Comparison of ENCODE assay signal across 20 mouse cellular contexts in genomic region chr3:41346863-41347262, GRCm38 (mm10).
"Had no signal": no experiment of that assay in that cellular context is flagged by ENCODE, and none has a peak within 500 bp of the region (broad histone marks: within the 10 kb centered on the region; RNA-seq: fewer than 3 reads in every experiment).

No protein-coding gene starts in this region.

- H3K27me3 ChIP-seq: kidney, embryonic 15.5 days; liver, embryonic 13.5 days; midbrain, embryonic 12.5 days; midbrain, embryonic 15.5 days; neural tube, embryonic 12.5 days; neural tube, embryonic 15.5 days had no signal

- ATAC-seq: midbrain, embryonic 15.5 days had no signal

- H3K4me1 ChIP-seq: kidney, embryonic 15.5 days; liver, embryonic 13.5 days; midbrain, embryonic 12.5 days; midbrain, embryonic 15.5 days; neural tube, embryonic 12.5 days; neural tube, embryonic 15.5 days had no signal

- H3K4me3 ChIP-seq: kidney, embryonic 15.5 days; left cerebral cortex, adult 2 months; liver, embryonic 13.5 days; midbrain, embryonic 12.5 days; midbrain, embryonic 15.5 days; neural tube, embryonic 12.5 days; neural tube, embryonic 15.5 days had no signal

- H3K4me2 ChIP-seq: kidney, embryonic 15.5 days; liver, embryonic 13.5 days; midbrain, embryonic 12.5 days; midbrain, embryonic 15.5 days; neural tube, embryonic 12.5 days; neural tube, embryonic 15.5 days had no signal

- H3K9ac ChIP-seq: kidney, embryonic 15.5 days; liver, embryonic 13.5 days; midbrain, embryonic 12.5 days; midbrain, embryonic 15.5 days; neural tube, embryonic 12.5 days; neural tube, embryonic 15.5 days had no signal

- DNase-seq: kidney, adult 8-10 months; kidney, postnatal 10 days; kidney, postnatal 36 days; layer of hippocampus, postnatal 36 days; liver, embryonic 13.5 days; lung, postnatal 14 days; lung, postnatal 4 days; right cerebral cortex, adult 18-20 months; right cerebral cortex, postnatal 14 days; right cerebral cortex, postnatal 4 days; thymus, adult 2 months; thymus, postnatal 14 days; thymus, postnatal 4 days had no signal

- H3K9me3 ChIP-seq: kidney, embryonic 15.5 days; liver, embryonic 13.5 days; midbrain, embryonic 12.5 days; midbrain, embryonic 15.5 days; neural tube, embryonic 12.5 days; neural tube, embryonic 15.5 days had no signal

- H3K27ac ChIP-seq: kidney, embryonic 15.5 days; left cerebral cortex, adult 2 months; liver, embryonic 13.5 days; midbrain, embryonic 12.5 days; midbrain, embryonic 15.5 days; neural tube, embryonic 12.5 days; neural tube, embryonic 15.5 days; stomach, postnatal 0 days had no signal

- H3K36me3 ChIP-seq: kidney, embryonic 15.5 days; liver, embryonic 13.5 days; midbrain, embryonic 12.5 days; midbrain, embryonic 15.5 days; neural tube, embryonic 12.5 days; neural tube, embryonic 15.5 days had no signal
